Mouse (Mus musculus): ENCODE results near the gene Nms.

Gene Nms

DNA sequence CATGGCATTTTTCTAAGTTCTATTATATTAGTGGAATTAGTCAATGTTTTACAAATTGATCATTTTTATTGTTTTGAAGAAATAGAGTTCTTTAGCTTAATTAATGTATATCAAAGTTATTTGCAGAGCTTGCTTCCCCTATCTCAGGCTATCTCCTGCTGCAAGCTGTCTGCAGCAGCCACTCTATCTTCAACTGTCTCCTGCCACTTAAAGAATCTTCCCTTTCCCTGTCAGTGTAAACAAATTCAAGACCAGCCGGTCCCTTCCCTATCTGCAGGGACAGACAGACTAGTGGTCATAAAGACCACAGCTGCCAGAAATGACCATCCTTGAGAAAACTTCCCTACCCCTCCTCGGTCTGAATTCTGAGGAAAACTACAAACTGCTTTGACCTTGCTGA is 44.9 kb downstream of the Nms start:
- no peaks in the 10 kb centered on the region for H3K36me3 ChIP-seq (ENCODE audit: insufficient read depth, low read length)
- H3K9me3 ChIP-seq (ENCODE audit: low read length), result no peaks in the 10 kb centered on the region
- H3K4me1 ChIP-seq (replicated peaks; ENCODE audit: low read depth, low read length), result peaks cover 22% of the 10 kb centered on the region
- TF ChIP-seq CTCF (conservative IDR thresholded peaks at IDR 0.05; ENCODE audit: low read length), result no peak
- TF ChIP-seq NANOG (IDR thresholded peaks at IDR 0.05; ENCODE audit: borderline replicate concordance, low read length), result no peak
- no peak overlapping the region for H3K4me3 ChIP-seq (replicated peaks; ENCODE audit: low read length)
- H3K27me3 ChIP-seq (ENCODE audit: insufficient read depth, low read length), result no peaks in the 10 kb centered on the region

GRCm38 (mm10) chr1:38985308-38985707 is 46.4 kb downstream of the Nms start, which contains the start of gene Pdcl3:
Gene Pdcl3, plus strand, starts transcription at chr1:38985608.
- no peak within 1 kb of the TSS for H3K4me3 ChIP-seq (replicated peaks; ENCODE audit: low read length)
- no peak for TF ChIP-seq CTCF (conservative IDR thresholded peaks at IDR 0.05; ENCODE audit: low read length)
- TF ChIP-seq POU5F1 (IDR thresholded peaks at IDR 0.05; ENCODE audit: borderline replicate concordance, low read length), result no peak
- no peak for TF ChIP-seq NANOG (IDR thresholded peaks at IDR 0.05; ENCODE audit: borderline replicate concordance, low read length)
- peaks cover under 1% of the 10 kb centered on the region; the same call in 1 of the 2 replicates for H3K36me3 ChIP-seq (ENCODE audit: insufficient read depth, low read length)
- peaks cover 25% of the 10 kb centered on the region for H3K4me1 ChIP-seq (replicated peaks; ENCODE audit: low read depth, low read length)
- H3K9me3 ChIP-seq (ENCODE audit: low read length), result no peaks in the 10 kb centered on the region
- no peaks in the 10 kb centered on the region for H3K27me3 ChIP-seq (ENCODE audit: insufficient read depth, low read length)

GRCm38 (mm10) chr1:38987080-38987864 is 48.3 kb downstream of the Nms start:
- Histone ChIP-seq H3K4me1 (replicated peaks; ENCODE audit: low read depth, low read length) (peaks cover 28% of the 10 kb centered on the region), H3K4me3 (replicated peaks; ENCODE audit: low read length) (peak overlapping the region; percentile 93), H3K36me3 (ENCODE audit: insufficient read depth, low read length) (peaks cover 18% of the 10 kb centered on the region), H3K9me3 (ENCODE audit: low read length) (no peaks in the 10 kb centered on the region), H3K27me3 (ENCODE audit: insufficient read depth, low read length) (no peaks in the 10 kb centered on the region)
- TF ChIP-seq CTCF (conservative IDR thresholded peaks at IDR 0.05; ENCODE audit: low read length) (no peak), NANOG (IDR thresholded peaks at IDR 0.05; ENCODE audit: borderline replicate concordance, low read length) (no peak)

GRCm38 (mm10) chr1:38987865-38988211 is 48.9 kb downstream of the Nms start:
- TF ChIP-seq NANOG (IDR thresholded peaks at IDR 0.05; ENCODE audit: borderline replicate concordance, low read length), result no peak
- no peak for TF ChIP-seq POU5F1 (IDR thresholded peaks at IDR 0.05; ENCODE audit: borderline replicate concordance, low read length)
- no peak for TF ChIP-seq CTCF (conservative IDR thresholded peaks at IDR 0.05; ENCODE audit: low read length)

DNA sequence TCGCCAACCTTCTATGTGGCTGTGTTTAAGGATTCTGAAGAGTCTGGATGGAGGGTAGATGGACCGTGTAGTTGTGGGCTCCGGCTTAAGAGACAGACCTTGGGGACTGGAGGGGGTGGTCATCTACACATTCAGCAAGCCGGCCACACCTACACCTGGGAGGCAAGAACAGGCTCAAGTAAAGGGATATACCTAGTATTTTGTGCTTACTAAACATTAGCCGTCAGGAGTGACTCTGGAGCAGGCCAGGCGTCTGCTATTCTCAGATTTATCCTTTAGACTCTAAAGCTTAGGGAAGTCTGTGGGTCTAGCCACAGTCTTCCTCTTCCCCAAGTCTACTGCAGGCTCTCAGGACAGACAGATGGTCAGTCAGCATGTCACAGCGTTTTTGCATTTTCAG is 49.4 kb downstream of the Nms start:
- TF ChIP-seq NANOG (IDR thresholded peaks at IDR 0.05; ENCODE audit: borderline replicate concordance, low read length) (no peak), CTCF (conservative IDR thresholded peaks at IDR 0.05; ENCODE audit: low read length) (no peak), POU5F1 (IDR thresholded peaks at IDR 0.05; ENCODE audit: borderline replicate concordance, low read length) (no peak)
- H3K4me3 ChIP-seq (replicated peaks; ENCODE audit: low read length), result peak overlapping the region; percentile 93
- H3K36me3 ChIP-seq (ENCODE audit: insufficient read depth, low read length), result peaks cover 29% of the 10 kb centered on the region
- H3K9me3 ChIP-seq (ENCODE audit: low read length), result no peaks in the 10 kb centered on the region
- no peaks in the 10 kb centered on the region for H3K27me3 ChIP-seq (ENCODE audit: insufficient read depth, low read length)
- H3K4me1 ChIP-seq (replicated peaks; ENCODE audit: low read depth, low read length), result peaks cover 24% of the 10 kb centered on the region

More at GRCm38 (mm10) chr1:38987865-38988211, 48.9 kb downstream of the Nms start:
- peaks cover 24% of the 10 kb centered on the region for H3K36me3 ChIP-seq (ENCODE audit: insufficient read depth, low read length)
- H3K9me3 ChIP-seq (ENCODE audit: low read length), result no peaks in the 10 kb centered on the region
- H3K27me3 ChIP-seq (ENCODE audit: insufficient read depth, low read length), result no peaks in the 10 kb centered on the region
- H3K4me1 ChIP-seq (replicated peaks; ENCODE audit: low read depth, low read length), result peaks cover 28% of the 10 kb centered on the region
- peak overlapping the region; percentile 93 for H3K4me3 ChIP-seq (replicated peaks; ENCODE audit: low read length)

- Histone ChIP-seq H3K36me3 (ENCODE audit: insufficient read depth, low read length) (peaks cover 65% of the 10 kb centered on the region), H3K4me3 (replicated peaks; ENCODE audit: low read length) (no peak overlapping the region), H3K27me3 (ENCODE audit: insufficient read depth, low read length) (no peaks in the 10 kb centered on the region), H3K9me3 (ENCODE audit: low read length) (no peaks in the 10 kb centered on the region), H3K4me1 (replicated peaks; ENCODE audit: low read depth, low read length) (peaks cover 13% of the 10 kb centered on the region)
- TF ChIP-seq POU5F1 (IDR thresholded peaks at IDR 0.05; ENCODE audit: borderline replicate concordance, low read length) (no peak), CTCF (conservative IDR thresholded peaks at IDR 0.05; ENCODE audit: low read length) (no peak), NANOG (IDR thresholded peaks at IDR 0.05; ENCODE audit: borderline replicate concordance, low read length) (no peak)
Measured at GRCm38 (mm10) chr1:38992365-38992764, 53.4 kb downstream of the Nms start.

Data from E14TG2a.4 (cell line).